Mouse (Mus musculus): ENCODE data around the gene Cacna2d4.

- TF ChIP-seq CTCF (IDR thresholded peaks at IDR 0.05; ENCODE audit: low read depth, low read length) (no peak), POLR2A (IDR thresholded peaks at IDR 0.05; ENCODE audit: insufficient read depth, low read length) (no peak), EP300 (IDR thresholded peaks at IDR 0.05; ENCODE audit: insufficient read depth, low read depth, low read length) (no peak)
Observed at GRCm38 (mm10) chr6:119325978-119326377, 89.7 kb downstream of the Cacna2d4 start.
